Mouse (Mus musculus) CH12.LX (cell line): ENCODE data around the gene Trove2. TPM values are rescaled to one million over a fixed set of nuclear protein-coding genes. Genes with fewer than 3 reads are reported as not detected.

Experiments used
- DNase-seq: peaks from one replicate; pipeline ENCODE4 v3.0.0-alpha.2; 2013; ENCODE audit errors: extremely low read depth
- H3K27ac ChIP-seq: 2 replicates; pipeline ENCODE4 v1.5.1; 2012; ENCODE audit warnings: low read depth, mild to moderate bottlenecking, control low read depth, moderate library complexity; ENCODE audit not compliant: insufficient read depth
- H3K27me3 ChIP-seq: replicated peaks from 2 replicates; pipeline ENCODE3; 2012; ENCODE audit warnings: inconsistent platforms
- H3K36me3 ChIP-seq, 2 experiments: replicated peaks in 1 of 2; 2 replicates each; pipeline versions ENCODE3 to v1.6.1; 2012; ENCODE audit warnings: inconsistent platforms in 1 of 2, low read length in 1 of 2, mild to moderate bottlenecking in 1 of 2, mixed read lengths in 1 of 2, moderate library complexity in 1 of 2; ENCODE audit not compliant: control insufficient read depth in 1 of 2, insufficient read depth in 1 of 2
- H3K4me1 ChIP-seq, 2 experiments: 2 replicates each; pipeline ENCODE4 v1.6.1; 2012; ENCODE audit warnings: inconsistent platforms in 1 of 2, moderate library complexity in 1 of 2; ENCODE audit not compliant: insufficient read depth in 2 of 2, control insufficient read depth in 1 of 2
- H3K4me2 ChIP-seq: 2 replicates; pipeline ENCODE4 v1.6.1; 2012; ENCODE audit warnings: low read depth, mild to moderate bottlenecking, control low read depth; ENCODE audit not compliant: poor library complexity, insufficient read depth, severe bottlenecking
- H3K4me3 ChIP-seq, 3 experiments: fragments of 150-350 bp in 1 of 3; sonication (generic) in 1 of 3; replicated peaks in 1 of 3; 2 replicates each; pipeline versions ENCODE3 to v1.5.1; 2011 to 2012; ENCODE audit warnings: low read depth in 2 of 3, low read length in 2 of 3, mild to moderate bottlenecking in 2 of 3, moderate library complexity in 2 of 3, control low read depth in 1 of 3, improper control_type of control experiment in 1 of 3, inconsistent platforms in 1 of 3, mixed read lengths in 1 of 3; ENCODE audit not compliant: poor library complexity in 1 of 3
- H3K79me2 ChIP-seq: replicated peaks from 2 replicates; pipeline ENCODE4 v1.6.1; 2012; ENCODE audit warnings: mild to moderate bottlenecking, moderate library complexity; ENCODE audit not compliant: control insufficient read depth, poor library complexity, insufficient read depth, severe bottlenecking; ENCODE audit errors: extremely low read depth
- H3K9ac ChIP-seq: 2 replicates; pipeline ENCODE4 v1.6.1; 2012; ENCODE audit warnings: low read depth, mild to moderate bottlenecking, control low read depth, moderate library complexity; ENCODE audit not compliant: insufficient read depth
- H3K9me3 ChIP-seq: replicated peaks from 2 replicates; pipeline ENCODE3; 2012; ENCODE audit warnings: low read length, inconsistent platforms, mixed read lengths
- CHD2 ChIP-seq: IDR thresholded peaks from 2 replicates; pipeline ENCODE4 v1.6.1; 2011; ENCODE audit warnings: low read length, improper control_type of control experiment
- CTCF ChIP-seq, 2 experiments: IDR thresholded peaks in 1 of 2; conservative IDR thresholded peaks in 1 of 2; 2 replicates each; pipeline ENCODE4 v1.5.1; 2011 to 2012; ENCODE audit warnings: low read depth in 2 of 2, low read length in 2 of 2, improper control_type of control experiment in 1 of 2, inconsistent platforms in 1 of 2, mild to moderate bottlenecking in 1 of 2, moderate library complexity in 1 of 2
- E2F4 ChIP-seq: IDR thresholded peaks from 2 replicates; pipeline ENCODE4 v1.6.1; 2011; ENCODE audit warnings: low read depth, low read length, improper control_type of control experiment; ENCODE audit not compliant: insufficient replicate concordance
- HCFC1 ChIP-seq: IDR thresholded peaks from 2 replicates; pipeline ENCODE4 v1.6.1; 2012; ENCODE audit warnings: low read depth, mild to moderate bottlenecking, inconsistent platforms, low read length, improper control_type of control experiment
- MAFK ChIP-seq: IDR thresholded peaks from 2 replicates; pipeline ENCODE4 v1.6.1; 2011; ENCODE audit warnings: low read length, improper control_type of control experiment; ENCODE audit not compliant: insufficient replicate concordance
- MYC ChIP-seq: IDR thresholded peaks from 2 replicates; pipeline ENCODE4 v1.6.1; 2011; ENCODE audit warnings: low read depth, mild to moderate bottlenecking, improper control_type of control experiment, low read length
- PAX5 ChIP-seq: IDR thresholded peaks from 2 replicates; pipeline ENCODE4 v1.6.1; 2012; ENCODE audit warnings: low read length, inconsistent platforms, mixed read lengths
- RAD21 ChIP-seq: IDR thresholded peaks from 2 replicates; pipeline ENCODE4 v1.6.1; 2011; ENCODE audit warnings: low read depth, mild to moderate bottlenecking, low read length, improper control_type of control experiment, moderate library complexity
- RCOR1 ChIP-seq: conservative IDR thresholded peaks from 2 replicates; pipeline ENCODE4 v1.6.1; 2012; ENCODE audit warnings: low read depth, mild to moderate bottlenecking, inconsistent platforms, low read length, improper control_type of control experiment
- SIN3A ChIP-seq: IDR thresholded peaks from 2 replicates; pipeline ENCODE4 v1.6.1; 2012; ENCODE audit warnings: low read length, improper control_type of control experiment, inconsistent platforms
- SMC3 ChIP-seq: IDR thresholded peaks from 2 replicates; pipeline ENCODE4 v1.6.1; 2011; ENCODE audit warnings: low read depth, low read length, improper control_type of control experiment
- ZMIZ1 ChIP-seq: IDR thresholded peaks from 2 replicates; pipeline ENCODE4 v1.6.1; 2012; ENCODE audit warnings: low read depth, mild to moderate bottlenecking, inconsistent platforms, low read length, improper control_type of control experiment
- ZNF384 ChIP-seq: IDR thresholded peaks from 2 replicates; pipeline ENCODE4 v1.6.1; 2012; ENCODE audit warnings: low read depth, low read length, improper control_type of control experiment, inconsistent platforms
- dilution Hi-C: fragments of 300-500 bp; cut with MboI; formaldehyde crosslinking; loops from 2 replicates; pipeline ENCODE4 v1.14.3; 2020; ENCODE audit warnings: low sequenced_read_pairs; ENCODE audit not compliant: extremely low pct_unique_long_range_greater_than_20kb, extremely low pct_ligation_motif_present
- in situ Hi-C: fragments of 300-500 bp; cut with MboI; formaldehyde crosslinking; loops from 3 replicates; pipeline ENCODE4 v1.14.3; 2019; ENCODE audit warnings: low sequenced_read_pairs, low pct_ligation_motif_present, low pct_unique_long_range_greater_than_20kb, mixed read lengths
- polyA plus RNA-seq: library from polyadenylated mRNA; unstranded; fragments of >175 nt; gene quantifications from 2 replicates; pipeline ENCODE4 v1.2.1, GENCODE M21; 2012; ENCODE audit warnings: low read depth; ENCODE audit not compliant: insufficient read length
- total RNA-seq, 2 experiments: library from RNA; depleted of rRNA; stranded (reverse); fragments of 300-350 nt in 1 of 2; fragments of >200 nt in 1 of 2; gene quantifications; 2 replicates each; pipeline ENCODE4 v1.2.3; 2012 to 2014

The Trove2 gene
- total and polyA plus RNA-seq, 3 experiments = 3.8 to 7.5 (median 6.6) TPM

DNA sequence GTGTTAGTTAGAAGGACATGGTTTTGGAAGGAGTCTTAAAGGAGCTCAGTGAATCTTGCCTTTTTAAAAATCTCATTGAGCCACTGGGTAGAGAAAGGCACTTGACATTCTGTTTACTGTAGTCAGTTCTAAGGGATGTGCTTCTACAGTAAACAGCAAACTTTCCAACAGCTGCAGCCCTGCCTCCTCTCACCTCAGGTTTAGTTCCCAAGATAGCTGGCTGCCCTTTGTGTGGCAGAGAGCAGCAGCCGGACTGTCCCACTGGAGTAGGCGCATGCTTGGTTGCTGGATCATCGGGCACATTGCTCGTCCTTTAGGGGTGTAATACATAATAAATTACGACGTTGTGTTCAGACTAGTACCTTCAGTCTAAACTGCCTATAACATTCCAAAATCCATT, 32.2 kb upstream of the Trove2 start:
- TF ChIP-seq RAD21 (no peak), MAFK (no peak), ZNF384 (no peak), HCFC1 (no peak), PAX5 (no peak), SMC3 (no peak), ZMIZ1 (no peak), MYC (no peak), RCOR1 (no peak), CHD2 (no peak), E2F4 (no peak)
- H3K4me3 ChIP-seq = no peak overlapping the region
- H3K27me3 ChIP-seq = no peaks in the 10 kb centered on the region
- no peaks in the 10 kb centered on the region for H3K9me3 ChIP-seq
- H3K36me3 ChIP-seq = peaks cover 13 to 58% of the 10 kb centered on the region in 2 experiments
- H3K4me2 ChIP-seq = no peak overlapping the region
- dilution Hi-C loops = no loop called here
- peaks cover 0 to 9% of the 10 kb centered on the region in 2 experiments; a peak in 1 of 4 replicates for H3K4me1 ChIP-seq
- no peak overlapping the region for H3K27ac ChIP-seq
- DNase-seq = no peak
- in situ Hi-C loops = no loop called here
- no peaks in the 10 kb centered on the region for H3K79me2 ChIP-seq
- no peak overlapping the region for H3K9ac ChIP-seq

GRCm38 (mm10) chr1:143803537-143803936, 26.7 kb upstream of the Trove2 start:
- Histone ChIP-seq H3K27ac (no peak overlapping the region), H3K36me3 (peaks cover 16 to 42% of the 10 kb centered on the region in 2 experiments), H3K27me3 (no peaks in the 10 kb centered on the region), H3K4me2 (no peak overlapping the region), H3K9ac (no peak overlapping the region), H3K4me3 (no peak overlapping the region), H3K9me3 (no peaks in the 10 kb centered on the region), H3K4me1 (no peaks in the 10 kb centered on the region), H3K79me2 (no peaks in the 10 kb centered on the region)
- dilution Hi-C loops = no loop called here
- in situ Hi-C loops = no loop called here
- TF ChIP-seq CTCF (conservative IDR thresholded peaks at IDR 0.05 in 1 of 2, IDR thresholded peaks at IDR 0.05 in 1 of 2; ENCODE audit: low read depth in 2 of 2, low read length in 2 of 2) = peak; percentile 11 to 75; a peak in 2 of 4 replicates
- no peak for TF ChIP-seq SIN3A
- peak; percentile 85 for TF ChIP-seq ZNF384
- peak; percentile 62 for TF ChIP-seq SMC3
- TF ChIP-seq RAD21 = peak; percentile 83
- DNase-seq = peak; percentile 77
